Mouse (Mus musculus): ENCODE data around the gene Olfr1305.

- TF ChIP-seq CTCF (IDR thresholded peaks at IDR 0.05; ENCODE audit: borderline replicate concordance, extremely low read depth, insufficient read depth, insufficient read length) (no peak), POLR2A (IDR thresholded peaks at IDR 0.05; ENCODE audit: borderline replicate concordance, extremely low read depth, insufficient read depth, insufficient read length, poor library complexity, severe bottlenecking) (no peak)
Measured at GRCm38 (mm10) chr2:111820240-111820639, 56.7 kb downstream of the Olfr1305 start, which contains the start of gene Olfr1303.
